Mouse (Mus musculus) layer of hippocampus, postnatal 25 days (tissue): ENCODE measurements around the gene Sergef. TPM values are rescaled to one million over a fixed set of nuclear protein-coding genes. Genes with fewer than 3 reads are reported as not detected.

Source experiments
- DNase-seq, 2 experiments: peaks; one replicate each; pipeline ENCODE4 v3.0.0; 2022; ENCODE audit warnings: mixed read lengths in 2 of 2, low spot score in 1 of 2; ENCODE audit errors: extremely low spot score in 1 of 2
- total RNA-seq, 2 experiments: library from RNA; stranded (reverse); gene quantifications; 2 replicates each; pipeline ENCODE4 v1.2.3; 2021

Sergef gene
- total RNA-seq, 2 experiments from 2014 or later, result 40.2 to 46.2 TPM

GRCm38 (mm10) chr7:46618416-46619110 lies 21.0 kb downstream of the Sergef start:
- no peak for DNase-seq

- DNase-seq, result no peak
Observed at GRCm38 (mm10) chr7:46616429-46617005, 23.1 kb downstream of the Sergef start.

GRCm38 (mm10) chr7:46615256-46615977 lies 24.2 kb downstream of the Sergef start:
- no peak for DNase-seq

DNA sequence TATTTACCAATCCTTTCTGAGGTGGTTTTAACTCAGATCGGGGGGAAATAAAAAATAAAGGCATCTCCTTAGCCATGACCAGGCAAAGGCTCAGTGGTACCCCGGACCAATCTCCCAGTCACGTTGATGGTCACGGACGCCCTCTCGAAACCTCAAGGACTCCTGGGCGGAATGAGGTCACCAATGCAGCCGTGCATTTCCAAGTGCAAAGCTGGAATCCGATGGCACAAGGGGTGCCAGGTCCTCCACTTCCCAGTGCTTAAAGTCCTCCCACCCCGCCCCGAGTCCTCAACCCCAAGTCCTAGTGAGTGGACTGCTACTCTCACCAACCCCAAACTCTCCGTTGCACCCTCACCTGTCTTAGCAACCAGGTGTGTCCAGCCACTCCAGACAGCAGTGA lies 25.3 kb downstream of the Sergef start:
- DNase-seq, result no peak

DNA sequence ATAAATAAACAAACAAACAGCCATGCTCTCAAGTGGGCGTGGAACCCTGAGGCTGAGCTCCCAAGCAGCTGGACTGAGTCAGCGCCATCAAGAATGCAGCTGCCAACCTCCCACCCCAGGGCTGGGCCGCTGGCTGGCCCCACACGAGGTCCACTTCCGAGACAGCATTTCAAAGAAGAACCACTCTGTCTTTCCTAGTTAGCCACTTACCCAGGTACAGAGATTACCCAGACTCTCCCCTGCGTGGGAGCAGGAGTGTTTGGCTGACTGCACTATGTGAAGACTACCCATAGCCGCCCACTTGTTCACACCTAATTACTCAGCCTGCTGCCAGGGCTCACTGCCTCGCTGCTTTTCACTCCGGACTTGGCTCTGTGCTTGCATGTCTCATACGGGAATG lies 26.5 kb downstream of the Sergef start:
- DNase-seq, result no peak

- no peak for DNase-seq
Observed at GRCm38 (mm10) chr7:46612421-46612937, 27.1 kb downstream of the Sergef start.

- no peak for DNase-seq
Observed at GRCm38 (mm10) chr7:46611970-46612369, 27.6 kb downstream of the Sergef start.

- DNase-seq, result no peak
Observed at GRCm38 (mm10) chr7:46609317-46609716, 30.3 kb downstream of the Sergef start.

DNA sequence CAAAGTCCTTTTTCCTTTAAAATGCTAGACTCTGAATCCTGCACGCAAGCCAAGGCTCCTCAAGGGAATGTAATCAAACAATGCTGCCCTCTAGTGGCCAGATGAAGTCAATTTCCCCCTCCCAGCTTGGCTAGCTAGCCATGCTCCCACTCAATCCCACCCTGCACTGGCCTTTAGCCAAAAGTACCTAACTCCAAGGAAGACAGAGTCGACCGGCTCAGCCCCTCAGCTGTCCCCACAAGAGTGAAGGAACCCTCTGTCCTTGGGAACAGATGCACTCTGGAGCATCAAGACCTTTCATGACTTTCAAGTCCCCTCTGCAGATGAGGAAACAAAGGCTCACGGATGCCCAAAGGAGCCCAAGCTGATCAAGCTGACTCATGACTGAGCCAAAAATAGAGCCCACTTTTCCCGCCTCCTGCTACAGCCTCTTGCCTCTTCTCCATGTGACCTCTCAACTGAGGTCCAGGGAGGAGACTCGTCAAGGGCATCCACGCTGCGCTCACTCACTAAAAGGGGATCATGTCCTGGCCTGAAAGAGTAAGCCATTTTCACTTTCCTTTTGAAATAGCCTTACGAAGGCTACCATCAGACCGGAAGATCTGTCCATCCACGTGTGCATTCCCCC lies 32.1 kb downstream of the Sergef start:
- peak in 1 of 2 experiments; percentile 67 for DNase-seq

GRCm38 (mm10) chr7:46607031-46607426 lies 32.6 kb downstream of the Sergef start:
- no peak for DNase-seq

GRCm38 (mm10) chr7:46606391-46607030 lies 33.1 kb downstream of the Sergef start:
- DNase-seq, result peak; percentile 58 to 83

GRCm38 (mm10) chr7:46603051-46603450 lies 36.6 kb downstream of the Sergef start:
- no peak for DNase-seq

GRCm38 (mm10) chr7:46602079-46602478 lies 37.5 kb downstream of the Sergef start:
- DNase-seq, result no peak

GRCm38 (mm10) chr7:46601097-46601496 lies 38.5 kb downstream of the Sergef start:
- DNase-seq, result no peak

DNA sequence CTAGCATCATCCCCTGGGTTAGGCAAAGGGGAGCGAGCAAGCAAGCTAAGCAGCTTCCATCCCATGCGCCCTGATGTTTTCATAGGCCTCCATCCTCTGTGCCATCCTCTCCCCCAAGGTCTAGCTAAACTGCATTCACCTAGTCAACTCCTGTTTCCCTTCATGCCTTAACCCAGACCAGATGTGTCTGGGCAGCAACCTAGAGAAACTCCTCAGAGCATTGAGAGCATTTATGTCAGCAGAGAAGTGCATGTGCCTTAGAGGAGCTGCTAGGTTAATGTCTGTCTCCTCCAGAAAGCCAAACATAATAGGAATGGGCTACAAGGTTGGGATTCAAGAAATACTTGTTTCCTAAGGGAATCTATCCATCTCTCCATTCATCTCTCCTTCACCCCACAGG lies 42.6 kb downstream of the Sergef start:
- DNase-seq, result no peak

DNA sequence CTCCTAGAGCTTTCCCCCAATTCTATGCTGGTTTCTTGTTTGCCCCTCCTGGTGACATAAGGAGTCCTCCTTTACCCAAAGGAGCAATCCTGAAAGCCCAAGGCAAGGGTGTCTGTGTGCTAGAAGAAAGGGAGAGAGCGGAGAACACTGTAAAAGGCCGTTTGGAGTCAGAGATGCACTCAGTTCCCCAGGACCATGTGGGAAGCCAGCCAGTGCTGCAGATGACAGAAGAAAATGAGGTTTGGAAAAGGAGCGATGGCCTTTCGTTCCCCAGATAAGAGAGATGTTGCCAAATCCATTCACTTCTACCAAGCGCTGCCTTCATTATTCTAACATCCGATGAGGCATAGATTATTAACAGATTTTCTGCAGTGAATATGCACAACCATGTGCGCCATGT lies 48.1 kb downstream of the Sergef start:
- no peak for DNase-seq

DNA sequence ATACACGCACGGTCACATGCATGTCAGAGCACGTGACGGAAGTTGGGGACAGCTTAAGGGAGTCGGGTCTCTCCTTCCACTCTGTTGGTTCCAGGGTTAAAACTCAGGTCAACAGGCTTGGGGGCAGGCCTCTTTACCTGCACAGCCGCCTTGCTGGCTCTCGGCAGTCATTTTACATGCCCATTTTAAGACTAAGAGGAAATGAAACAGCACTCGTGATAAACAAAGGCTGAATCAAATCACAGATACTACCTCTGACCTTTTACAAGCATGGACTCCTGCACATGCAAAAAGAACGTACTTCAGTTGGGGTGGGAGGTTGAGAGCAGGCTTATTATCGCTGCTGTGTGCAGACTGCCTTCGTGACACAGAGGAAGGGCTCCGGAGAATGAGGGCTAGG lies 50.4 kb downstream of the Sergef start:
- no peak for DNase-seq

- DNase-seq, result no peak
Observed at GRCm38 (mm10) chr7:46588005-46588404, 51.6 kb downstream of the Sergef start.

DNA sequence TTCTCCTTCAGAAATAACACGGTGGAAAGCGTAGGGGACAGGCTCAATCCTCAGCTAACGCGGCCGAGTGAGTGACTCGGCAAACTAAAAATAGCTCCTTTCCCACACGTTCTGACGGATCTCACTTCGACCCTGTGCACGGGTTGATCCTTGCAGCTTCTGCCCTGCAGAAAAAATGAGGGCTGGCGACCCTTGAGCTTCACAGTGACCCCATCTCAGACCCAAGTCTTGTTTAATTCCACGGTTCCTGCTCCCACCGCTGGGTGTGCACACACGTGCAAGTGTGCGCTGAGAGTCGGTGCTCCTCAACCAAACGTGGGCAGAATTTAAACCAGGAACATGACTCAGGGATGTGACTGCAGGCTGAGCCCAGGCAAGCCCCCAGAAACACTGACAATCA lies 52.1 kb downstream of the Sergef start:
- DNase-seq, result no peak

- DNase-seq, result no peak
Observed at GRCm38 (mm10) chr7:46586621-46587216, 52.9 kb downstream of the Sergef start.
